Mouse (Mus musculus) limb, embryonic 10.5 days (tissue): Measurements from ENCODE around the gene Irs1. TPM values are rescaled to one million over a fixed set of nuclear protein-coding genes. Genes with fewer than 3 reads are reported as not detected.

Source experiments
- DNase-seq: peaks from one replicate; pipeline ENCODE4 v3.0.0-alpha.2; 2017; ENCODE audit warnings: low spot score
- H3K27ac ChIP-seq: fragments of 300-500 bp; sonication (generic); 2 replicates; pipeline ENCODE4 v1.5.1; 2016; ENCODE audit warnings: mild to moderate bottlenecking
- H3K27me3 ChIP-seq: fragments of 300-500 bp; sonication (generic); 2 replicates; pipeline ENCODE4 v1.6.1; 2016; ENCODE audit warnings: low read depth, mild to moderate bottlenecking; ENCODE audit not compliant: poor library complexity, severe bottlenecking
- H3K36me3 ChIP-seq: fragments of 300-500 bp; sonication (generic); 2 replicates; pipeline ENCODE4 v1.6.1; 2016; ENCODE audit warnings: mild to moderate bottlenecking, moderate library complexity
- H3K4me1 ChIP-seq: fragments of 300-500 bp; sonication (generic); 2 replicates; pipeline ENCODE4 v1.6.1; 2016
- H3K4me3 ChIP-seq: fragments of 300-500 bp; sonication (generic); 2 replicates; pipeline ENCODE4 v1.5.1; 2016; ENCODE audit warnings: mild to moderate bottlenecking, moderate library complexity
- H3K9me3 ChIP-seq: fragments of 300-500 bp; sonication (generic); replicated peaks from 2 replicates; pipeline ENCODE4 v1.6.1; 2016; ENCODE audit warnings: mild to moderate bottlenecking
- WGBS: fragments of 180-500 bp; shearing (Covaris S2); methylation state at CpG from one replicate; pipeline ENCODE4 v1.1.7; 2016; 5-methylcytosine and 5-hydroxymethylcytosine counted together
- polyA plus RNA-seq: library from polyadenylated mRNA; unstranded; fragments of >200 nt; fragmentation: Nextera tagmentation; extraction: Ambion mirVana; gene quantifications from 2 replicates; pipeline ENCODE4 v1.2.1, GENCODE M21; 2016

Gene Irs1
- polyA plus RNA-seq, 1 experiment from 2014 or later, result 8.4 TPM

DNA sequence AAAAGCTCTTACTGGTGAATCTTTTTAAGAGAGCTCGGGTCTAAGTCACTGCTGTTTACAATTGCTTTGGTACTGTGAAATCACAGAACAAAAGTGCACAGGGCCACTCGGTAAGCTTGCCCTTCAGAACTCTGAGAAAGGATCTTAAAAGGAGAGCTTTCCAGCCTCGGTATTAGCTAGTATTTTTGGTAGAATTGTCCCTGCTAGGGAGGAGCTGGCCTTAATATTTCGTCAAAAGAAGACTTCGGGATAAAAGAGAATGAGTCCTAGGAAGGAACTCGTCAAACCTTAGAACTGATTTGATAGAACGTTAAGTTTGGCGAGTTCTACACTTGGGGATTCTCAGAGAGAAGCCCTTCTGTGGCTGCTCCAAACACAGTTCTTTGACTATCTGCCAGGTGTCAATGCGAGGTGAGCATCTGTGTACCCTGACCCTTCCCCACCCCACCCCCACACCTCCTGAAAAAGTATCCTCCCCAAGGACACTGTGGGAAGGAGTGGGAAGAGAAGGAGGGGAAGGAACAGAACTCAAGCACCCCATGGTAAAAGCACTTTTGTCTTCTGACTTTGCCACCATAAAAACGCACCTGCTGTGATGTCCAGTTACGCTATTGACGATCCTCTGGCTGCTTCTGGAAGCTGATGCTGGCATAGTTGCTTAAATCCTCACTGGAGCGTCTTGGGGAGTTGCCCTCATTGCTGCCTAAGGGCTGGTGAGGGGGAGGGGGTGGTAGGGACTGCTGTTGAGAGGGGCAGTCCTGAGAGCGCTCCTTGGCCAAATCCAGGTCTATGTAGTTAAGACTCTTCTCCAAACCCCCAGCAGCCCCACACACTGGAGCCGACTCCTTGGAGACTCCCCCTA is 4.8 kb downstream of the Irs1 start:
- no peak for DNase-seq
- Histone ChIP-seq H3K36me3 (peaks cover 31% of the 10 kb centered on the region), H3K4me3 (peak overlapping the region; percentile 76), H3K27ac (peak overlapping the region; percentile 66), H3K27me3 (peaks cover 29% of the 10 kb centered on the region), H3K4me1 (peaks cover 78% of the 10 kb centered on the region), H3K9me3 (peaks cover 4% of the 10 kb centered on the region; the same call in 1 of the 2 replicates)
- 48% methylated on average over 15 of the region's 15 CpGs for WGBS

DNA sequence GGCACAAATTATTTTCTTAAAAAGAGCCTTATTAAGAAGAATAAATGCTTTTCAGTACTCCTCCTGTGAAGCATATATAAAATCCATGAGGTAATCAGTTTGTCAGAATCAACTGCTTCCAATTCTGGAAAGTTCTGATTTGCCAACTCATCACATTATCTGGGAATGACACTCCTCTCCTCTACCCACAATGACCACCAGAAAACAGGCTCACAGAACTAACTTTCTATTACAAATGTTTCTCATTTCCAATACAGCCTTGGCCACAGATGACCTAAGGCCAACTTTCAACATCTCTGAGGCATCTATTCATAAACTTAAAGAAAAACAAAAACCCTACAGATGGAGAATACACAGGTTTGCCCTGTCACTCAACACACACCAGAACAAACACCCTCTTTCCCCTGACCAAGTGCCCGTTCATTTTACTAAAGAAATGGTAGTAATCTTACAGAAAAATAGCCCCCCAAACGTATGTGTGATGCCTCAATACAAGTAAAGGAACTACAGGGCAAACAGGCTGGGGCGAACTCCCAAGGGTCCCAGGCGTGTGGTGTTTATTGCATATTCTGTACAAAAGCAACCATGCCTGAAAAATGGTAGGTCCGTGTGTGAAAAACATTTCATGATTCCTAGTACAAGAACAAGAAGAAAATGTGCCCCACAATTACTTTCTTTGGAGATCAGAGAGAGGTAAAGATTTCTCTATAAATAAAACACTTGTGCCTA is 5.6 kb downstream of the Irs1 start:
- H3K27me3 ChIP-seq, result peaks cover 29% of the 10 kb centered on the region
- H3K4me1 ChIP-seq, result peaks cover 78% of the 10 kb centered on the region
- peaks cover 4% of the 10 kb centered on the region; the same call in 1 of the 2 replicates for H3K9me3 ChIP-seq
- H3K36me3 ChIP-seq, result peaks cover 31% of the 10 kb centered on the region
- DNase-seq, result no peak
- H3K27ac ChIP-seq, result peak overlapping the region; percentile 66
- H3K4me3 ChIP-seq, result peak overlapping the region; percentile 76
- 67% methylated on average over 5 of the region's 5 CpGs for WGBS

DNA sequence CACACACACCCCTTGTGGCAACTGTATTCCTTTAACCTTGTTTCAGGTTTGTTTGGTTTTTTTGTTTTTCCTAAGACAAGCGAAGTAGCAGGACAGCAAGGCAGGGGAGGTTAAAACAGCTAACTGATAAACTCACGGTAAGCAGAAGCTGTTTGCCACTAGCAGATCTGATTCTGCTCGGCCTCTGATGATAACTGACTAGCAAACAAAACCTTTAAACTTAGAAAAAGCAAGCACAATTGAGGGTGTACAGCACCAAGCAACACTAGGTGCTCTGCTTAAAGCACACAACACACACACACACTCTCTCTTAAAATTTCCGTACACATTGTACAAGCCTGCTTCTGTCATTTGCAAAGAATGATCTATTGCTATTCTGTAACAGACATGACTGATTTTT is 6.8 kb downstream of the Irs1 start:
- H3K9me3 ChIP-seq, result peaks cover 4% of the 10 kb centered on the region; the same call in 1 of the 2 replicates
- WGBS, result 44% methylated on average over 4 of the region's 4 CpGs
- H3K36me3 ChIP-seq, result peaks cover 34% of the 10 kb centered on the region
- peak overlapping the region; percentile 94 for H3K27ac ChIP-seq
- peak overlapping the region; percentile 76 for H3K4me3 ChIP-seq
- peaks cover 26% of the 10 kb centered on the region for H3K27me3 ChIP-seq
- H3K4me1 ChIP-seq, result peaks cover 67% of the 10 kb centered on the region
- no peak for DNase-seq

DNA sequence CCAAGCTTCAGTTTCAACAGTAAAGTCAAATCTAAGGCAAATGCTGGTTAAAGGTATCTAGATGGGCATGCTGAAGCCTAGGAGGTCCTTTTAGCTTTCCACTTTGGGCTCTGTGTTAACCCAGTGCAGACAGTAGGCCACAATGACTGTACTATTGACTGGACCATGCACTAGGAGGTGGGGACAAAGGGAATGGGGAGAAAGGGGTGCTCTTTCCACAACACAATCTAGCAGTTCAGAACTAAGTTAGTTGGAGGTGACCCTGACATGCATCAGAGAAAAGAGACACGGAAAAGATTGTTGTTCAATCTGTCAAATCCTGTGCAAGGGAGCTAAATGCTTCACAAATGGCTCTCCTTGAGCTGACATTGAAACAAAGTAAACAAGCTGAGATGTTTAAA is 7.3 kb downstream of the Irs1 start:
- H3K36me3 ChIP-seq, result peaks cover 34% of the 10 kb centered on the region
- peaks cover 62% of the 10 kb centered on the region for H3K4me1 ChIP-seq
- H3K27ac ChIP-seq, result peak overlapping the region; percentile 94
- peak overlapping the region; percentile 76 for H3K4me3 ChIP-seq
- peaks cover 4% of the 10 kb centered on the region; the same call in 1 of the 2 replicates for H3K9me3 ChIP-seq
- DNase-seq, result no peak
- peaks cover 21% of the 10 kb centered on the region for H3K27me3 ChIP-seq
- WGBS, result 23% methylated on average over 1 of the region's 1 CpGs

DNA sequence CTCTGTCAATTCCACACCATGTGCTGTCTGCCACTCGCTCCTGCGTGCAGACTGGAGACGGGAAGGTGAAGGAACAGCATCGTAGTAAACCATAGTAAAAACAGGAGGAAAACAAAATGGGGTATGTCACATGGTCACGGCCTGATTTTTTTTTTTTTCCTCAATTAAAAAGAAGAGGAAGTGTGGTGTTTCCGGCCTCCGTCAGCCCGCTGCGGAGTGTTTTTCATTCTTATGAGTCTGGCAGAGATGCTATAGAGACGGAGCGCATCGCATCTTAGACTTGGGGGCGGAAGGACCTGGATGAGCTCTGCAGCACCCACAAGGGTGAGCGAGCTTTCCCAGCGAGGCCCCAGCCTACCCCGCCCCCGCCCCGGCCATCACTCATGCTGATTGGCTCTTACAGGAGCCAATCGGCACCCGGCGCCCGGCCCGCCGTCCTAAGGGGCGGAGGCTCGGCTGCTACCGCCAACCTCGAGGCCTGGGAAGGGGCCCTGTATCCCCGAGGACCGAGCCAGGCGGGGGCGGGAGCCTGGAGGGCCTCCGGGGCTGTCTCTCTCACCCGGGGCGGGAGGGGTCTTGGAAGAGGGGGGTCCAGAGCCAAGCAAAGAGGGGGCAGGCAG is 8.1 kb downstream of the Irs1 start:
- H3K36me3 ChIP-seq, result peaks cover 34% of the 10 kb centered on the region
- peak overlapping the region; percentile 94 for H3K27ac ChIP-seq
- 1% methylated on average over 35 of the region's 35 CpGs for WGBS
- DNase-seq, result peak; percentile 92
- peak overlapping the region; percentile 76 for H3K4me3 ChIP-seq
- peaks cover 2% of the 10 kb centered on the region; the same call in 1 of the 2 replicates for H3K9me3 ChIP-seq
- H3K4me1 ChIP-seq, result peaks cover 54% of the 10 kb centered on the region
- H3K27me3 ChIP-seq, result peaks cover 13% of the 10 kb centered on the region

DNA sequence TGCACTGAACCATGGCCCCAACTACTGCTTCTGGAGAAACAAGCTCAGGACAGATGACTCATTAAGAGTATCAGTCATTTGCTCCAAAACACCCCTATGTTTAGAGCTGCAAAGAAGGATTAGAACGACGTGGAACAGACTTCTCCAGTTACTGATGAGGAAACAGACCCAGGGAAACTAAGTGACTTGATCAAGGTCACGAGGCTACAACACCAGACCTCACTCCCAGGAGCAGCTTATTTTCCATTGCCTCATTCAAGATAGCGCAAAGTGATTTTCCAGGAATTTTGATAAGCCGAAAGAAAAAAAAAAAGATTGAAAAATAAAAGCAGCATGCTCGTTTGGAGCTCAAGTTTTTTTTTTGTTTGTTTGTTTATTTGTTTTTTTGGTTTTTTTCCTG is 9.4 kb downstream of the Irs1 start:
- H3K27me3 ChIP-seq, result peaks cover under 1% of the 10 kb centered on the region; the same call in 1 of the 2 replicates
- 78% methylated on average over 6 of the region's 6 CpGs for WGBS
- no peak overlapping the region for H3K27ac ChIP-seq

DNA sequence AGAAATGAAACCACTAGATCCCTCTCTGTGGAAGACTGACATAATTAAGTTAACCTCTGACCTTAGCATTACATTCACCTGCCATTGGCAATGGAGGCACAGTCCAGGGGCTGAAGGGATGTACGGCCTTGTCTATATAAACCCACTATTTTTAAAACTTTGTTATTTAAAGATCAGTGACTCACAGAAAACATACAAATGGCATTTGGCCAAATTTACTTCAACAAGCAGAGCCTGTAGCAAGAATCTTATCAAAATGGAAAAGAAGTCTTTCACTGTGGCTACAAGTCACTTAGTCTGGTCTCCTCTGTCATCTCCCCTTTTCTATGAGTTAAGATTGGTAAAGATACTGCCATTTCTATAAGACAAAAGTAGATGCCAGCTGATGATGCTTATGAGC is 11.4 kb downstream of the Irs1 start:
- no peak for DNase-seq
- peaks cover 23% of the 10 kb centered on the region for H3K4me1 ChIP-seq
- H3K4me3 ChIP-seq, result no peak overlapping the region
- H3K27ac ChIP-seq, result no peak overlapping the region
- H3K9me3 ChIP-seq, result no peaks in the 10 kb centered on the region
- peaks cover 40% of the 10 kb centered on the region for H3K36me3 ChIP-seq
- H3K27me3 ChIP-seq, result no peaks in the 10 kb centered on the region
- WGBS, result 95% methylated on average over 1 of the region's 1 CpGs

More for the DNA sequence above, 9.4 kb downstream of the Irs1 start:
- Histone ChIP-seq H3K4me3 (no peak overlapping the region), H3K4me1 (peaks cover 41% of the 10 kb centered on the region), H3K9me3 (no peaks in the 10 kb centered on the region), H3K36me3 (peaks cover 34% of the 10 kb centered on the region)
- DNase-seq, result no peak

DNA sequence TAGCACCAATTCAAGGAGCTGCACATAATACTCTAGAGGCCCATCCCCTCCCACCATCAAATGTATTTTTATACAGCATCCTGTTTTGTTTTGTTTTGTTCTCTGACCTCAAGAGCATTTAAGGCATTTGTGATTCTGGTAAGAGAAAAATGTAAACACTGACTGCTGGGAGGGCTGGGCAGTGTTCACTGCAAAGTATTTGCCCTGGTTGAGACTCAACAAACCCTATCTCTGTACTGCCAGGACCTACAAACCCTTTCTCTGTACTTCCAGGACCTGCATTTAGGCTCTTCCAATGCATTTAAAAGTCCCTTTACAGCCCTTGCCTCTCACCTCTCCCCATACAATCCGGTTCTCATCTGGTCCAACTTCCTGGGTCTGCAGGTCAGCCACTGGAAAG is 16.9 kb downstream of the Irs1 start:
- DNase-seq, result no peak
- Histone ChIP-seq H3K36me3 (peaks cover 40% of the 10 kb centered on the region), H3K9me3 (no peaks in the 10 kb centered on the region), H3K27ac (peak overlapping the region; percentile 23; the same call in 1 of the 2 replicates), H3K4me1 (peaks cover 29% of the 10 kb centered on the region), H3K27me3 (no peaks in the 10 kb centered on the region), H3K4me3 (no peak overlapping the region)
- 30% methylated on average over 1 of the region's 1 CpGs for WGBS

DNA sequence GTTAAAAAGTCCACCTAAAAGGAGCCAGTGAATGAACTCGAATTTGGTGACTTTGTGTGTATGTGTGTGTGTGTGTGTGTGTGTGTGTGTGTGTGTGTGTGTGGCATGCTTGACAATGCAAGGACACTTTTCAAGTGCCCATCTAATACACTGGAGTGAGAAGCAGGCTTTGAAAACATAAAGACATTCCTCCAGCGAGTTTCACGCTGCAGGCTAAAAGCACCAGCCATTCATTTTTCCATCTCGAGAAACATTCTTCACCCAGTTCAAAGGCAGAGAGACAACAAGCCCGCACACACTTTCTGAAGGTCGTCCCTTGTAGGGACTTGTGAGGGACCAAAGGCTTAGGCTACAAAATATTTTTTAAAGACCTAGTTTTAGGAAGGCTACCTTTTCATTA is 17.7 kb downstream of the Irs1 start:
- H3K27ac ChIP-seq, result 0 out of 2 replicates have a peak overlapping the region, but pooled peaks have one; percentile 23
- WGBS, result 57% methylated on average over 6 of the region's 6 CpGs
- H3K4me3 ChIP-seq, result no peak overlapping the region
- peaks cover 30% of the 10 kb centered on the region for H3K4me1 ChIP-seq
- peaks cover 32% of the 10 kb centered on the region for H3K36me3 ChIP-seq
- no peaks in the 10 kb centered on the region for H3K9me3 ChIP-seq
- DNase-seq, result no peak
- no peaks in the 10 kb centered on the region for H3K27me3 ChIP-seq

DNA sequence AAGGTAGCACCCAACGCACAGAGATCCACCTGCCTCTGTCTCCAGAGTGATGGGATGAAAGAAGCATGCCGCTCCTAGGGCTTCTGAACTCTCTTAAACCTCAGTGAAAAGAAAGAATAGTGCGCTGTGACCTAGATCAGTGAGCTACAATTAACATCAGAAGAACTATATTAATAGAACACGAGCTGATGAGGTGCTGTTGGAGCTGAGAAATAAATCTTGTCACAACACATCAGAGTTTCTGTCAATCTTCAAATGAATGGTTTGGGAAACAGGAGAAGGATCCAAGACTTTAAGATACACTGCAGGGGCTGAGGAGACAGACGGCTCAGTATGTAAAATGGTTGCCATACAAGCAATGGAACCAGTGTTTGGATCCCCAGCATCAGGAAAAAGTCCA is 19.0 kb downstream of the Irs1 start:
- no peaks in the 10 kb centered on the region for H3K9me3 ChIP-seq
- no peak for DNase-seq
- 76% methylated on average over 5 of the region's 5 CpGs for WGBS
- H3K27ac ChIP-seq, result no peak overlapping the region
- no peak overlapping the region for H3K4me3 ChIP-seq
- H3K4me1 ChIP-seq, result peaks cover 32% of the 10 kb centered on the region
- peaks cover 19% of the 10 kb centered on the region for H3K36me3 ChIP-seq
- H3K27me3 ChIP-seq, result no peaks in the 10 kb centered on the region

DNA sequence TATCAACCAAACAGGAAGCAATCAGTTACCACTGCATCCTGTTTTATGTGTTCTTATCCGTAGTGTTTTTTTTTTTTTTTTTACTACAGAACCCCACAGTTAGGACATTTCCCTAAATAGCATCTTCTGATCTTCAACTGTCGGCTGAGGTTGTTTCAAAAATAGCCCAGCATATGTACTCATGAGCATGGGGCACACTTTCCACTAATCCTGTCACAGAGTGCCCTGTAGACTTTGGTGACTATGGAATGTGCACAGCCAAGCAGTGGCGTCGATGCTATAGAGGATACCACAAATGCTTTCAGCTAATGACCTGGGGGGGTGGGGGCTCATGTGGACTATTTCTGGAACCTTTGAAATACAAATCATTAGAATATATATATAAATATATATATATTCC is 23.7 kb downstream of the Irs1 start:
- no peak for DNase-seq
- H3K27ac ChIP-seq, result no peak overlapping the region

DNA sequence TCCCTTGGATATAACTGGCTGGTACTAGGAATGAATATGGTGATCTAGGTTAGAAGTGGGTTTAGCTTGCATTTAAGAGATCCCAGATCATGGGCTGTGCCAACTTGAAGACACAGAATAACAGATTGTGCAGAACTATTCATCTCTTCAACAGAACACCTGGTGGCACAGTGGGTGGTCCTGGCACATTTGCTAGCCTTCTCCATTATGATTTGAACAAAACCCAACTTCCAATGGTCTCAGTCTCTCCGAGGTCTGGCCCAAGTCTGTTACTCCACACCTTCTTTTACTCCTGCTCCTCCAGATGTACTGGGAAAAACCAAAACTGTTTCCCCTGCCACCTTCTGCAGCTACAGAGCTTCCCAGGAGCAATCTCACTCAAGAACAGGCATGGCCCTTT is 28.9 kb downstream of the Irs1 start:
- peaks cover 48% of the 10 kb centered on the region for H3K4me1 ChIP-seq
- 0 out of 2 replicates have a peak, but pooled peaks cover 3% of the 10 kb centered on the region for H3K36me3 ChIP-seq
- WGBS, result 63% methylated on average over 1 of the region's 1 CpGs
- H3K4me3 ChIP-seq, result no peak overlapping the region
- H3K27ac ChIP-seq, result peak overlapping the region; percentile 31; the same call in 1 of the 2 replicates
- peak; percentile 48 for DNase-seq
- no peaks in the 10 kb centered on the region for H3K27me3 ChIP-seq
- H3K9me3 ChIP-seq, result no peaks in the 10 kb centered on the region

More for the DNA sequence above, 23.7 kb downstream of the Irs1 start:
- no peak overlapping the region for H3K4me3 ChIP-seq
- H3K4me1 ChIP-seq, result peaks cover 10% of the 10 kb centered on the region
- 75% methylated on average over 4 of the region's 4 CpGs for WGBS
- no peaks in the 10 kb centered on the region for H3K9me3 ChIP-seq
- H3K36me3 ChIP-seq, result peaks cover 9% of the 10 kb centered on the region; the same call in 1 of the 2 replicates
- no peaks in the 10 kb centered on the region for H3K27me3 ChIP-seq
